Mouse (Mus musculus) Patski (cell line): Measurements from ENCODE around the gene Shisa7. TPM values are rescaled to one million over a fixed set of nuclear protein-coding genes. Genes with fewer than 3 reads are reported as not detected.
A peak's percentile ranks its signal among the peaks of the same experiment; 100 is the strongest.
"Not testable (repeated sequence)": the region's sequence is repeated elsewhere in the genome, so short reads cannot be mapped to it uniquely, and the experiment has no call there.

Experiments
- ATAC-seq: fragments of 100-300 bp; one replicate; pipeline ENCODE4 v1.8.0; 2021
- CTCF ChIA-PET: fragments of 350-600 bp; sonication (Branson Sonifier 250); formaldehyde crosslinking; loops from one replicate; lab custom pipeline; 2022; ENCODE audit warnings: inconsistent platforms; lab: Charles Lee
- POLR2A ChIA-PET: fragments of 350-600 bp; sonication (Branson Sonifier 250); formaldehyde crosslinking; loops from one replicate; lab custom pipeline; 2022; ENCODE audit warnings: antibody characterized with exemption, inconsistent platforms; lab: Charles Lee
- DNase-seq: peaks from one replicate; pipeline ENCODE4 v3.0.0-alpha.2; 2011; ENCODE audit warnings: low read depth, low spot score
- H3K27me3 ChIP-seq: fragments of 371-371 bp; one replicate; pipeline ENCODE4 v1.5.1; 2021
- CTCF ChIP-seq: fragments of 100-300 bp; IDR thresholded peaks from one replicate; pipeline ENCODE4 v1.5.1; 2021
- in situ Hi-C: fragments of 300-500 bp; cut with MboI; formaldehyde crosslinking; loops from 3 replicates; pipeline ENCODE4 v1.11.1; 2018; ENCODE audit warnings: low pct_unique_long_range_greater_than_20kb, mixed read lengths
- polyA plus RNA-seq: library from polyadenylated mRNA; unstranded; gene quantifications from one replicate; pipeline ENCODE4 v1.2.3, GENCODE M21; 2021

The Shisa7 gene
- polyA plus RNA-seq, 1 experiment from 2014 or later: 1.9 TPM

GRCm38 (mm10) chr7:4802247-4802646, 42.2 kb downstream of the Shisa7 start:
- in situ Hi-C loops: loop anchor here (10.0 kb wide), 2 partner anchors 177 to 247 kb away; no protein-coding TSS in a partner anchor
- ChIA-PET POLR2A (interaction anchor here (1.4 kb wide), 1 partner anchor 10 kb away, joined by 3 read pairs; the partner anchor contains the start of gene Ube2s), CTCF (no interaction called here)
- DNase-seq: no peak
- H3K27me3 ChIP-seq: no peaks in the 10 kb centered on the region
- ATAC-seq: no peak
- no peak for TF ChIP-seq CTCF

- no peak for ATAC-seq
- DNase-seq: no peak
- H3K27me3 ChIP-seq: no peaks in the 10 kb centered on the region
- TF ChIP-seq CTCF: peak; percentile 69
- POLR2A ChIA-PET: interaction anchor here (0.7 to 1.1 kb wide), 4 partner anchors 10 to 128 kb away, joined by 3 to 4 read pairs (median 3); partner anchors contain the start of gene Ube2s
- CTCF ChIA-PET: interaction anchor here (0.7 to 3.4 kb wide), 7 partner anchors 10 to 141 kb away, joined by 3 to 21 read pairs (median 4); partner anchors contain the start of gene Hspbp1
- in situ Hi-C loops: loop anchor here (5.0 to 10.0 kb wide), 2 partner anchors 61 to 89 kb away; no protein-coding TSS in a partner anchor
These were observed 48.6 kb downstream of the Shisa7 start for GRCm38 (mm10) chr7:4795767-4796433.

- no peaks in the 10 kb centered on the region for H3K27me3 ChIP-seq
- DNase-seq: no peak
- ATAC-seq: no peak
- POLR2A ChIA-PET: interaction anchor here (0.6 to 1.2 kb wide), 2 partner anchors 12 to 201 kb away, joined by 3 to 5 read pairs; partner anchors contain the start of gene Zfp579
- TF ChIP-seq CTCF: no peak
- CTCF ChIA-PET: interaction anchor here (1.4 to 3.4 kb wide), 3 partner anchors 11 to 76 kb away, joined by 3 to 21 read pairs (median 4); no protein-coding TSS in a partner anchor
- in situ Hi-C loops: loop anchor here (5.0 to 10.0 kb wide), 2 partner anchors 60 to 87 kb away; no protein-coding TSS in a partner anchor
These were observed 49.8 kb downstream of the Shisa7 start for GRCm38 (mm10) chr7:4794631-4795168.

GRCm38 (mm10) chr7:4793674-4794073, 50.8 kb downstream of the Shisa7 start:
- ChIA-PET CTCF (interaction anchor here (1.4 to 3.4 kb wide), 3 partner anchors 13 to 75 kb away, joined by 3 to 21 read pairs (median 4); no protein-coding TSS in a partner anchor), POLR2A (interaction anchor here (0.6 to 0.9 kb wide), 2 partner anchors 52 to 115 kb away, joined by 3 to 5 read pairs; no protein-coding TSS in a partner anchor)
- in situ Hi-C loops: loop anchor here (10.0 kb wide), 1 partner anchor 59 kb away; no protein-coding TSS in a partner anchor
- DNase-seq (no peak), ATAC-seq (no peak)
- no peaks in the 10 kb centered on the region for H3K27me3 ChIP-seq
- no peak for TF ChIP-seq CTCF

- not testable (repeated sequence) for DNase-seq, ATAC-seq, H3K27me3 ChIP-seq
- POLR2A ChIA-PET: interaction anchor here (0.9 to 1.3 kb wide), 2 partner anchors 14 to 52 kb away, joined by 5 read pairs; no protein-coding TSS in a partner anchor
- in situ Hi-C loops: loop anchor here (10.0 kb wide), 1 partner anchor 58 kb away; no protein-coding TSS in a partner anchor
- CTCF ChIA-PET: interaction anchor here (0.9 kb wide), 1 partner anchor 169 kb away, joined by 3 read pairs; no protein-coding TSS in a partner anchor
These were observed 51.2 kb downstream of the Shisa7 start for GRCm38 (mm10) chr7:4793248-4793647.

- H3K27me3 ChIP-seq: no peaks in the 10 kb centered on the region
- ChIA-PET CTCF (interaction anchor here (0.9 kb wide), 1 partner anchor 168 kb away, joined by 3 read pairs; no protein-coding TSS in a partner anchor), POLR2A (interaction anchor here (0.6 to 1.3 kb wide), 5 partner anchors 15 to 222 kb away, joined by 3 to 5 read pairs (median 3); partner anchors contain the start of genes Fiz1, Gm44973 and Kmt5c)
- no peak for TF ChIP-seq CTCF
- in situ Hi-C loops: loop anchor here (10.0 kb wide), 1 partner anchor 58 kb away; no protein-coding TSS in a partner anchor
- peak; percentile 90 for ATAC-seq
- DNase-seq: peak; percentile 85
These were observed 52.0 kb downstream of the Shisa7 start, which contains the start of gene Rpl28 for GRCm38 (mm10) chr7:4792278-4793212. TSS of gene Rpl28 (plus strand) at chr7:4792874.

- POLR2A ChIA-PET: interaction anchor here (0.6 to 1.6 kb wide), 6 partner anchors 13 to 104 kb away, joined by 3 to 4 read pairs (median 4); partner anchors contain the start of gene Hspbp1
- DNase-seq (no peak), ATAC-seq (no peak)
- no peaks in the 10 kb centered on the region for H3K27me3 ChIP-seq
- in situ Hi-C loops: no loop called here
- CTCF ChIA-PET: interaction anchor here (0.7 to 1.4 kb wide), 4 partner anchors 8 to 84 kb away, joined by 3 to 4 read pairs (median 3); partner anchors contain the start of gene Kmt5c
- no peak for TF ChIP-seq CTCF
These were observed 55.0 kb downstream of the Shisa7 start, which contains the start of gene Tmem238 for GRCm38 (mm10) chr7:4789436-4789935. TSS of gene Tmem238 (minus strand) at chr7:4789656.

GRCm38 (mm10) chr7:4788499-4789435, 55.7 kb downstream of the Shisa7 start:
- ATAC-seq: peak; percentile 42

More at GRCm38 (mm10) chr7:4788499-4789435, 55.7 kb downstream of the Shisa7 start:
- no peaks in the 10 kb centered on the region for H3K27me3 ChIP-seq
- TF ChIP-seq CTCF: peak; percentile 78
- ChIA-PET POLR2A (interaction anchor here (0.6 to 1.6 kb wide), 5 partner anchors 12 to 52 kb away, joined by 3 to 4 read pairs (median 4); no protein-coding TSS in a partner anchor), CTCF (interaction anchor here (0.9 to 1.4 kb wide), 3 partner anchors 24 to 83 kb away, joined by 3 to 4 read pairs (median 3); partner anchors contain the start of gene Kmt5c)
- DNase-seq: no peak
- in situ Hi-C loops: no loop called here
